Mouse (Mus musculus): ENCODE results near the gene Sap30bp. TPM values are rescaled to one million over a fixed set of nuclear protein-coding genes. Genes with fewer than 3 reads are reported as not detected.

Sap30bp gene
- polyA plus RNA-seq, 1 experiment from 2014 or later = 49.8 TPM

DNA sequence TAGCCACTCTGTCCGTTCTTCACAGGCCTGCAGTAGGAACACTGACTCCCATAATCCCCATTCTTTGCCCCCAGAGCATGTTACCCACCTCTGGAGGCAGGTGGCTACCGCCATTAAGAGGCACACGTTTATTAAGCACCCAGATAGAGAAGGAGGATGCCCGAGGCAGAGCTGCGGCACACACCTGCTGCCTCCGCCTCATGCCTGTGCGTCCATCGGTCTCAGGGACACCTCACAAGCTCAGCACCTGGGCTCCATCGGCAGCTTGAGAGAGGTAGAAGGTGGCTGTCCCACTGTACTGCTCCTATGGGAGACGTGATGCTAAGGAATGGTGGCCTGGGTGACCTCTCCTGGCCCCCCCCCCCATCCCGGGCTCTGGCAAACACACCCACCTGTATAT is 75.3 kb downstream of the Sap30bp start:
- DNase-seq (ENCODE audit: low spot score) = no peak
- no peak overlapping the region for H3K9ac ChIP-seq (replicated peaks; ENCODE audit: low read length)
- H3K36me3 ChIP-seq (replicated peaks; ENCODE audit: control insufficient read depth, insufficient read depth, low read depth, low read length) = no peaks in the 10 kb centered on the region; the same call in 1 of the 2 replicates
- no peak overlapping the region for H3K4me2 ChIP-seq (ENCODE audit: low read depth, low read length)
- H3K9me3 ChIP-seq (replicated peaks; ENCODE audit: control insufficient read depth, low read length) = no peaks in the 10 kb centered on the region
- 90% methylated on average over 11 of the region's 11 CpGs for WGBS
- peaks cover 8% of the 10 kb centered on the region for H3K4me1 ChIP-seq (ENCODE audit: control insufficient read depth, insufficient read depth, low read length)
- ATAC-seq (replicated peaks; ENCODE audit: insufficient number of reproducible peaks, low FRiP score, low TSS enrichment, low read depth) = no peak
- no peak overlapping the region for H3K4me3 ChIP-seq (ENCODE audit: low read depth, low read length)
- no peak overlapping the region for H3K27ac ChIP-seq (replicated peaks; ENCODE audit: low read depth, low read length)
- H3K27me3 ChIP-seq (ENCODE audit: control insufficient read depth, insufficient read depth, low read length) = no peaks in the 10 kb centered on the region

DNA sequence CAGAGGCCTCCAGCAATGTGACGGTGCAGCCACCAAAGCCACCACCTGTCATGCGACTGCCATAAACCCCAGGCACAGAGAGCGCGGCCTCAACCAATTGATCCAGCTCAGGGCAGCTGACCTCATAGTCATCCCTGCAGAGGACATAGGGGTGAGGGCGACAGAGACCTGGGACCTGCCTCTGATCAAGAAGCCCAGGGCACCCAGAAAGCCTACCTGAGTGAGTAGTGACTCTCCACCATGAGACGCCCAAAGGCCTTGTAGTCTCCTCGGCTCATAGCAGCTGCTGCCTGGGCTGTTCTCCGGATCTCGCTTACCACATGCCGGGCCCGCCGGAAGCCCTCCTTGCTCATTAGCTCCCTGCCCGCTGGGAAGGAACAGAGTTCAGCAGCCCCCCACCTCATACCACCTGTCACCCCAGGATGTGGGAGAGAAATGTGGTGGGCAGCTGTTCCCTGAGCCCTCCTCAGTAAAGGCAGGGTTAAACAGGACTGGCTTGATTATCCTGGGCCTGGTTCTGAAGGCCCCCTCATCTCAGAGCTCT is 75.8 kb downstream of the Sap30bp start:
- peaks cover 8% of the 10 kb centered on the region for H3K4me1 ChIP-seq (ENCODE audit: control insufficient read depth, insufficient read depth, low read length)
- no peak for ATAC-seq (replicated peaks; ENCODE audit: insufficient number of reproducible peaks, low FRiP score, low TSS enrichment, low read depth)

GRCm38 (mm10) chr11:116009661-116010060 is 76.6 kb downstream of the Sap30bp start:
- Histone ChIP-seq H3K36me3 (replicated peaks; ENCODE audit: control insufficient read depth, insufficient read depth, low read depth, low read length) (no peaks in the 10 kb centered on the region; the same call in 1 of the 2 replicates), H3K9me3 (replicated peaks; ENCODE audit: control insufficient read depth, low read length) (no peaks in the 10 kb centered on the region), H3K27ac (replicated peaks; ENCODE audit: low read depth, low read length) (no peak overlapping the region), H3K27me3 (ENCODE audit: control insufficient read depth, insufficient read depth, low read length) (no peaks in the 10 kb centered on the region), H3K4me1 (ENCODE audit: control insufficient read depth, insufficient read depth, low read length) (peaks cover 8% of the 10 kb centered on the region), H3K4me3 (ENCODE audit: low read depth, low read length) (no peak overlapping the region), H3K9ac (replicated peaks; ENCODE audit: low read length) (no peak overlapping the region), H3K4me2 (ENCODE audit: low read depth, low read length) (no peak overlapping the region)
- DNase-seq (ENCODE audit: low spot score) (no peak), ATAC-seq (replicated peaks; ENCODE audit: insufficient number of reproducible peaks, low FRiP score, low TSS enrichment, low read depth) (no peak)
- 92% methylated on average over 11 of the region's 11 CpGs for WGBS

More for the DNA sequence above, 75.8 kb downstream of the Sap30bp start:
- Histone ChIP-seq H3K4me2 (ENCODE audit: low read depth, low read length) (no peak overlapping the region), H3K9ac (replicated peaks; ENCODE audit: low read length) (no peak overlapping the region), H3K27me3 (ENCODE audit: control insufficient read depth, insufficient read depth, low read length) (no peaks in the 10 kb centered on the region), H3K27ac (replicated peaks; ENCODE audit: low read depth, low read length) (no peak overlapping the region), H3K4me3 (ENCODE audit: low read depth, low read length) (no peak overlapping the region), H3K9me3 (replicated peaks; ENCODE audit: control insufficient read depth, low read length) (no peaks in the 10 kb centered on the region), H3K36me3 (replicated peaks; ENCODE audit: control insufficient read depth, insufficient read depth, low read depth, low read length) (no peaks in the 10 kb centered on the region; the same call in 1 of the 2 replicates)
- WGBS = 89% methylated on average over 13 of the region's 13 CpGs
- DNase-seq (ENCODE audit: low spot score) = no peak

DNA sequence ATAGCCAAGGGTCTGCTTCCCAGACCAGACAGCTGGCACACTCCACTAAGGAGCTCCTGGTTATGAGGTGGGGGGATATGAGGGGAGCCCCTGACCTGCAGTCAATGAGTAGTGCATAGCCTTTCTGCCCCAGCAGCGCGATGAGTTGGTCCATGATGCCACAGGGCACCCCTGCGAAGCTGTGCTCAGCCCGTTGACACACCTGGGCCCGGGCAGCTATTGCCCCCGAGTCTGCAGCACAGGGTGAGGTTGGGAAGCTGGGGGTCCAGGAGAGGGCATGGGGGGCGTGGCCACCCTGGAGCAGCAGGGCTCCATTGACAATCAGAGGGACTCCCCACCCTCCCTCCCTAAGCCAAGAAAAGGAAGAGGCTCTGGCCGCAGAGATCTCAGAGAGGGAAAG is 77.1 kb downstream of the Sap30bp start:
- Histone ChIP-seq H3K9ac (replicated peaks; ENCODE audit: low read length) (no peak overlapping the region), H3K4me2 (ENCODE audit: low read depth, low read length) (no peak overlapping the region), H3K27me3 (ENCODE audit: control insufficient read depth, insufficient read depth, low read length) (no peaks in the 10 kb centered on the region), H3K9me3 (replicated peaks; ENCODE audit: control insufficient read depth, low read length) (no peaks in the 10 kb centered on the region), H3K36me3 (replicated peaks; ENCODE audit: control insufficient read depth, insufficient read depth, low read depth, low read length) (no peaks in the 10 kb centered on the region; the same call in 1 of the 2 replicates), H3K4me3 (ENCODE audit: low read depth, low read length) (no peak overlapping the region), H3K27ac (replicated peaks; ENCODE audit: low read depth, low read length) (no peak overlapping the region), H3K4me1 (ENCODE audit: control insufficient read depth, insufficient read depth, low read length) (peaks cover 6% of the 10 kb centered on the region)
- ATAC-seq (replicated peaks; ENCODE audit: insufficient number of reproducible peaks, low FRiP score, low TSS enrichment, low read depth) (no peak), DNase-seq (ENCODE audit: low spot score) (no peak)
- 89% methylated on average over 8 of the region's 8 CpGs for WGBS

GRCm38 (mm10) chr11:116010948-116011347 is 77.9 kb downstream of the Sap30bp start:
- ATAC-seq (replicated peaks; ENCODE audit: insufficient number of reproducible peaks, low FRiP score, low TSS enrichment, low read depth) = no peak
- 85% methylated on average over 5 of the region's 5 CpGs for WGBS

GRCm38 (mm10) chr11:116011529-116012261 is 78.6 kb downstream of the Sap30bp start:
- WGBS = 17% methylated on average over 13 of the region's 14 CpGs
- Histone ChIP-seq H3K9me3 (replicated peaks; ENCODE audit: control insufficient read depth, low read length) (no peaks in the 10 kb centered on the region), H3K36me3 (replicated peaks; ENCODE audit: control insufficient read depth, insufficient read depth, low read depth, low read length) (no peaks in the 10 kb centered on the region; the same call in 1 of the 2 replicates), H3K4me3 (ENCODE audit: low read depth, low read length) (peak overlapping the region; percentile 75), H3K27ac (replicated peaks; ENCODE audit: low read depth, low read length) (peak overlapping the region; percentile 84; the same call in 1 of the 2 replicates), H3K9ac (replicated peaks; ENCODE audit: low read length) (peak overlapping the region; percentile 85), H3K4me1 (ENCODE audit: control insufficient read depth, insufficient read depth, low read length) (peaks cover 6% of the 10 kb centered on the region), H3K27me3 (ENCODE audit: control insufficient read depth, insufficient read depth, low read length) (no peaks in the 10 kb centered on the region), H3K4me2 (ENCODE audit: low read depth, low read length) (peak overlapping the region; percentile 93)
- DNase-seq (ENCODE audit: low spot score) = peak; percentile 62
- ATAC-seq (replicated peaks; ENCODE audit: insufficient number of reproducible peaks, low FRiP score, low TSS enrichment, low read depth) = peak; percentile 3; the same call in 1 of the 2 replicates

More at GRCm38 (mm10) chr11:116010948-116011347, 77.9 kb downstream of the Sap30bp start:
- no peak overlapping the region for H3K4me2 ChIP-seq (ENCODE audit: low read depth, low read length)
- no peaks in the 10 kb centered on the region for H3K27me3 ChIP-seq (ENCODE audit: control insufficient read depth, insufficient read depth, low read length)
- peaks cover 6% of the 10 kb centered on the region for H3K4me1 ChIP-seq (ENCODE audit: control insufficient read depth, insufficient read depth, low read length)
- H3K9me3 ChIP-seq (replicated peaks; ENCODE audit: control insufficient read depth, low read length) = no peaks in the 10 kb centered on the region
- no peaks in the 10 kb centered on the region; the same call in 1 of the 2 replicates for H3K36me3 ChIP-seq (replicated peaks; ENCODE audit: control insufficient read depth, insufficient read depth, low read depth, low read length)
- no peak overlapping the region for H3K27ac ChIP-seq (replicated peaks; ENCODE audit: low read depth, low read length)
- H3K4me3 ChIP-seq (ENCODE audit: low read depth, low read length) = no peak overlapping the region
- H3K9ac ChIP-seq (replicated peaks; ENCODE audit: low read length) = no peak overlapping the region
- no peak for DNase-seq (ENCODE audit: low spot score)

DNA sequence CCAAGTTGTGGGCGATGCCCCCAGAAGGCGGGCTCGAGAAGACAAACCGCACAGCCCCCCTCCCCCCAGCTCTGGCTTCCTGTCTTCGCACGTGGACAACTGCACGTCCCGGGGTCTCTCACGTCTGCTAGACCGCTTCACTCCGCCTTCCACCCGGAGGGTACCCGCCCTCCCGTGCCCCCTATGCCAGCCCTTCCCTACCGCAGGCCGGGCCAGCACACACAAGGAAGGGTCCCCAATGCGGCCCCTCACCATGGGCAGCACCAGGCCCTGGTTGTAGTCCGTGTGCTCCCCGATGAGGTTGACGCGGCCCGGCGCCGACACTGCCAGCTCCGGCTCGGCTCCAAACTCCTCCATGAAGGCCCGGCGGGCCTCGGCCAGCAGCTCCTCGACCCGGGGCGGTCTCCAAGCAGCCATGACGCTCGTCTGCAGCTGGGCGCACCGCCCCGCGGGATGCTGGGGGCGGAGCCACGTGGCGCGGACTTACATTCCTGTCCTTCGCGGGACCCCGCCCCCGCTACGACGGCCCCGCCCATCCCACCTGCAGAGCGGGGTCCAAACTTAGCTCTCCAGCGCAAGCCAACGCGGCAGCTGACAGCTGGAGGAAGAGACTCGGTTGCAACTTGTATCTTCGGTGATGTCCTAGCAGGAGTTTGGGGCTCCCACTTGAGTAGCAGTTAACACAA is 79.3 kb downstream of the Sap30bp start, which contains the start of gene Galk1:
Gene Galk1, minus strand, starts transcription at position 458 of the 686 bp plus-strand sequence.
- DNase-seq (ENCODE audit: low spot score) (peak; percentile 95), ATAC-seq (replicated peaks; ENCODE audit: insufficient number of reproducible peaks, low FRiP score, low TSS enrichment, low read depth) (peak; percentile 86)
- no peaks in the 10 kb centered on the region for H3K9me3 ChIP-seq (replicated peaks; ENCODE audit: control insufficient read depth, low read length)
- no peaks in the 10 kb centered on the region; the same call in 1 of the 2 replicates for H3K36me3 ChIP-seq (replicated peaks; ENCODE audit: control insufficient read depth, insufficient read depth, low read depth, low read length)
- H3K4me2 ChIP-seq (ENCODE audit: low read depth, low read length) = peak within 1 kb of the TSS; percentile 93
- under 1% methylated on average over 55 of the region's 55 CpGs for WGBS
- H3K9ac ChIP-seq (replicated peaks; ENCODE audit: low read length) = peak within 1 kb of the TSS; percentile 85
- H3K4me1 ChIP-seq (ENCODE audit: control insufficient read depth, insufficient read depth, low read length) = peaks cover 6% of the 10 kb centered on the region
- no peaks in the 10 kb centered on the region for H3K27me3 ChIP-seq (ENCODE audit: control insufficient read depth, insufficient read depth, low read length)
- peak within 1 kb of the TSS; percentile 75 for H3K4me3 ChIP-seq (ENCODE audit: low read depth, low read length)
- peak within 1 kb of the TSS; percentile 84 for H3K27ac ChIP-seq (replicated peaks; ENCODE audit: low read depth, low read length)
